Mouse (Mus musculus) stomach, postnatal 0 days (tissue): ENCODE data around the gene Cux2. TPM values are rescaled to one million over a fixed set of nuclear protein-coding genes. Genes with fewer than 3 reads are reported as not detected.

ENCODE experiments used
- ATAC-seq: fragments of 200-750 bp; cut with Nextera tagmentation; 2 replicates; pipeline ENCODE4 v1.8.0; 2017; ENCODE audit not compliant: low FRiP score, low TSS enrichment
- DNase-seq: peaks from one replicate; pipeline ENCODE4 v3.0.0-alpha.2; 2016; ENCODE audit warnings: low spot score
- H3K27ac ChIP-seq: fragments of 300-500 bp; sonication (generic); replicated peaks from 2 replicates; pipeline ENCODE4 v1.5.1; 2014; ENCODE audit warnings: mild to moderate bottlenecking, control low read depth
- H3K27me3 ChIP-seq: fragments of 300-500 bp; sonication (generic); 2 replicates; pipeline ENCODE4 v1.6.1; 2014; ENCODE audit warnings: low read length; ENCODE audit not compliant: control insufficient read depth, insufficient read depth
- H3K36me3 ChIP-seq: fragments of 300-500 bp; sonication (generic); 2 replicates; pipeline ENCODE4 v1.6.1; 2014; ENCODE audit warnings: low read length, mixed read lengths; ENCODE audit not compliant: control insufficient read depth, insufficient read depth
- H3K4me1 ChIP-seq: fragments of 300-500 bp; sonication (generic); replicated peaks from 2 replicates; pipeline ENCODE4 v1.6.1; 2014; ENCODE audit warnings: antibody characterized with exemption; ENCODE audit not compliant: control insufficient read depth, insufficient read depth
- H3K4me2 ChIP-seq: fragments of 300-500 bp; sonication (generic); replicated peaks from 2 replicates; pipeline ENCODE4 v1.6.1; 2014; ENCODE audit warnings: low read depth, mild to moderate bottlenecking, control low read depth, moderate library complexity
- H3K4me3 ChIP-seq: fragments of 300-500 bp; sonication (generic); 2 replicates; pipeline ENCODE4 v1.5.1; 2014; ENCODE audit warnings: low read depth, low read length, control low read depth
- H3K9ac ChIP-seq: fragments of 300-500 bp; sonication (generic); 2 replicates; pipeline ENCODE4 v1.6.1; 2014; ENCODE audit warnings: mild to moderate bottlenecking, low read length, control low read depth, mixed read lengths
- H3K9me3 ChIP-seq: fragments of 300-500 bp; sonication (generic); 2 replicates; pipeline ENCODE4 v1.6.1; 2016; ENCODE audit warnings: low read length; ENCODE audit not compliant: control insufficient read depth
- CTCF ChIP-seq: IDR thresholded peaks from 2 replicates; pipeline ENCODE4 v1.5.1; 2016; ENCODE audit warnings: antibody characterized with exemption, low read depth, mild to moderate bottlenecking, moderate library complexity
- EP300 ChIP-seq: optimal IDR thresholded peaks from 2 replicates; pipeline ENCODE3; 2016; ENCODE audit warnings: antibody characterized with exemption
- WGBS: fragments of 180-500 bp; shearing (Covaris S2); extraction: QIAGEN DNeasy Blood & Tissue Kit; methylation state at CpG from one replicate; pipeline ENCODE4 v1.1.7; 2014; 5-methylcytosine and 5-hydroxymethylcytosine counted together
- polyA plus RNA-seq: library from polyadenylated mRNA; unstranded; fragments of >200 nt; fragmentation: Nextera tagmentation; extraction: Ambion mirVana; gene quantifications from 2 replicates; pipeline ENCODE4 v1.2.1, GENCODE M21; 2015

Gene Cux2
- polyA plus RNA-seq: 1.2 and 1.5 TPM in 2 replicates

GRCm38 (mm10) chr5:122050017-122050831 is at the start of gene Cux2:
Gene Cux2 (minus strand): TSS chr5:122050102.
- Histone ChIP-seq H3K9ac (peak within 1 kb of the TSS; percentile 68), H3K4me1 (no peaks in the 10 kb centered on the region; the same call in 1 of the 2 replicates), H3K27ac (no peak within 1 kb of the TSS), H3K36me3 (no peaks in the 10 kb centered on the region), H3K4me2 (peak within 1 kb of the TSS; percentile 85), H3K27me3 (peaks cover 3% of the 10 kb centered on the region; the same call in 1 of the 2 replicates), H3K9me3 (no peaks in the 10 kb centered on the region), H3K4me3 (peak within 1 kb of the TSS; percentile 79)
- TF ChIP-seq CTCF (peak; percentile 67), EP300 (no peak)
- DNase-seq: peak; percentile 75
- peak; percentile 82 for ATAC-seq
- under 1% methylated on average over 71 of the region's 90 CpGs for WGBS

GRCm38 (mm10) chr5:122094439-122094838 is 44.5 kb upstream of the Cux2 start:
- DNase-seq: no peak
- WGBS: 87% methylated on average over 10 of the region's 10 CpGs
- ATAC-seq: no peak

GRCm38 (mm10) chr5:122093734-122094133 is 43.8 kb upstream of the Cux2 start:
- 87% methylated on average over 14 of the region's 14 CpGs for WGBS
- H3K4me1 ChIP-seq: no peaks in the 10 kb centered on the region
- no peaks in the 10 kb centered on the region for H3K9me3 ChIP-seq
- no peak for DNase-seq
- H3K27me3 ChIP-seq: no peaks in the 10 kb centered on the region
- TF ChIP-seq CTCF (no peak), EP300 (no peak)
- no peak overlapping the region for H3K27ac ChIP-seq
- H3K9ac ChIP-seq: no peak overlapping the region
- no peak for ATAC-seq
- H3K36me3 ChIP-seq: no peaks in the 10 kb centered on the region
- H3K4me2 ChIP-seq: no peak overlapping the region
- H3K4me3 ChIP-seq: no peak overlapping the region

More at GRCm38 (mm10) chr5:122094439-122094838, 44.5 kb upstream of the Cux2 start:
- Histone ChIP-seq H3K4me3 (no peak overlapping the region), H3K27ac (no peak overlapping the region), H3K4me1 (no peaks in the 10 kb centered on the region), H3K27me3 (no peaks in the 10 kb centered on the region), H3K9me3 (no peaks in the 10 kb centered on the region), H3K36me3 (no peaks in the 10 kb centered on the region), H3K9ac (no peak overlapping the region), H3K4me2 (no peak overlapping the region)
- no peak for TF ChIP-seq CTCF
- no peak for TF ChIP-seq EP300

- H3K4me3 ChIP-seq: no peak overlapping the region
- 75% methylated on average over 11 of the region's 11 CpGs for WGBS
- no peaks in the 10 kb centered on the region for H3K4me1 ChIP-seq
- H3K27ac ChIP-seq: no peak overlapping the region
- DNase-seq (no peak), ATAC-seq (no peak)
- no peak overlapping the region for H3K4me2 ChIP-seq
- no peaks in the 10 kb centered on the region for H3K9me3 ChIP-seq
- H3K27me3 ChIP-seq: no peaks in the 10 kb centered on the region
- no peaks in the 10 kb centered on the region for H3K36me3 ChIP-seq
- no peak overlapping the region for H3K9ac ChIP-seq
- TF ChIP-seq EP300 (no peak), CTCF (no peak)
Observed at GRCm38 (mm10) chr5:122092794-122093193, 42.9 kb upstream of the Cux2 start.

- H3K4me1 ChIP-seq: no peaks in the 10 kb centered on the region
- 15% methylated on average over 15 of the region's 15 CpGs for WGBS
- H3K27ac ChIP-seq: no peak overlapping the region
- no peak overlapping the region for H3K9ac ChIP-seq
- no peak overlapping the region for H3K4me3 ChIP-seq
- H3K9me3 ChIP-seq: no peaks in the 10 kb centered on the region
- TF ChIP-seq CTCF (peak; percentile 91), EP300 (no peak)
- no peak for ATAC-seq
- peak; percentile 65 for DNase-seq
- no peak overlapping the region for H3K4me2 ChIP-seq
- no peaks in the 10 kb centered on the region for H3K36me3 ChIP-seq
- H3K27me3 ChIP-seq: no peaks in the 10 kb centered on the region
Observed at GRCm38 (mm10) chr5:122091070-122091469, 41.2 kb upstream of the Cux2 start.

GRCm38 (mm10) chr5:122089664-122090063 is 39.8 kb upstream of the Cux2 start:
- H3K27me3 ChIP-seq: no peaks in the 10 kb centered on the region
- H3K9ac ChIP-seq: no peak overlapping the region
- no peak overlapping the region for H3K4me3 ChIP-seq
- ATAC-seq (no peak), DNase-seq (no peak)
- H3K9me3 ChIP-seq: no peaks in the 10 kb centered on the region
- no peak overlapping the region for H3K4me2 ChIP-seq
- no peak overlapping the region for H3K27ac ChIP-seq
- 81% methylated on average over 8 of the region's 8 CpGs for WGBS
- no peaks in the 10 kb centered on the region for H3K4me1 ChIP-seq
- H3K36me3 ChIP-seq: no peaks in the 10 kb centered on the region
- no peak for TF ChIP-seq EP300
